In genomic region chr2:96736081-96736480, GRCm38 (mm10) we compare ENCODE assay signal across 30 mouse cellular contexts.
"Had no signal": no experiment of that assay in that cellular context is flagged by ENCODE, and none has a peak within 500 bp of the region (broad histone marks: within the 10 kb centered on the region; RNA-seq: fewer than 3 reads in every experiment).

No protein-coding gene starts in this region.

- DNase-seq: left cerebral cortex, postnatal 4 days; liver; liver, embryonic 13.5 days; liver, postnatal 0 days; lung, adult 18-20 months; lung, adult 2 months; lung, embryonic 14.5 days; lung, postnatal 10 days; lung, postnatal 36 days; lung, postnatal 4 days; midbrain, embryonic 14.5 days had no signal

- H3K4me2 ChIP-seq: limb, embryonic 12.5 days; limb, embryonic 13.5 days; limb, embryonic 15.5 days; liver, embryonic 11.5 days; liver, embryonic 12.5 days; liver, embryonic 13.5 days; liver, embryonic 15.5 days; lung, embryonic 14.5 days; lung, embryonic 15.5 days; midbrain, embryonic 11.5 days; midbrain, embryonic 12.5 days; midbrain, embryonic 13.5 days; midbrain, embryonic 15.5 days had no signal

- H3K4me3 ChIP-seq: limb, embryonic 10.5 days; limb, embryonic 12.5 days; limb, embryonic 13.5 days; limb, embryonic 15.5 days; liver, embryonic 12.5 days; liver, embryonic 13.5 days; liver, embryonic 15.5 days; lung, embryonic 15.5 days; megakaryocyte, embryonic 14.5 days; midbrain, embryonic 10.5 days; midbrain, embryonic 12.5 days; midbrain, embryonic 13.5 days; midbrain, embryonic 15.5 days; myocyte had no signal

- H3K27me3 ChIP-seq: limb, embryonic 12.5 days; limb, embryonic 13.5 days; limb, embryonic 15.5 days; liver, embryonic 12.5 days; liver, embryonic 13.5 days; liver, embryonic 15.5 days; lung, embryonic 15.5 days; megakaryocyte, embryonic 14.5 days; midbrain, embryonic 12.5 days; midbrain, embryonic 13.5 days; midbrain, embryonic 15.5 days had no signal

- H3K27ac ChIP-seq: limb, embryonic 10.5 days; limb, embryonic 12.5 days; limb, embryonic 13.5 days; limb, embryonic 15.5 days; liver, embryonic 12.5 days; liver, embryonic 13.5 days; liver, embryonic 14.5 days; liver, embryonic 15.5 days; lung, embryonic 15.5 days; macrophage; midbrain, embryonic 10.5 days; midbrain, embryonic 12.5 days; midbrain, embryonic 13.5 days; midbrain, embryonic 15.5 days had no signal

- H3K9ac ChIP-seq: limb, embryonic 12.5 days; limb, embryonic 13.5 days; limb, embryonic 15.5 days; liver, embryonic 12.5 days; liver, embryonic 13.5 days; liver, embryonic 14.5 days; liver, embryonic 15.5 days; liver, postnatal 0 days; lung, embryonic 14.5 days; lung, embryonic 15.5 days; midbrain, embryonic 12.5 days; midbrain, embryonic 13.5 days; midbrain, embryonic 15.5 days had no signal

- H3K36me3 ChIP-seq: limb, embryonic 10.5 days; limb, embryonic 12.5 days; limb, embryonic 13.5 days; limb, embryonic 15.5 days; liver, embryonic 12.5 days; liver, embryonic 13.5 days; liver, embryonic 15.5 days; lung, embryonic 15.5 days; midbrain, embryonic 10.5 days; midbrain, embryonic 12.5 days; midbrain, embryonic 13.5 days; midbrain, embryonic 15.5 days had no signal

- H3K9me3 ChIP-seq: limb, embryonic 10.5 days; limb, embryonic 12.5 days; limb, embryonic 13.5 days; limb, embryonic 15.5 days; liver, embryonic 12.5 days; liver, embryonic 13.5 days; liver, embryonic 15.5 days; lung, embryonic 15.5 days; megakaryocyte, embryonic 14.5 days; midbrain, embryonic 10.5 days; midbrain, embryonic 12.5 days; midbrain, embryonic 13.5 days; midbrain, embryonic 15.5 days had no signal

- H3K4me1 ChIP-seq: limb, embryonic 10.5 days; limb, embryonic 12.5 days; limb, embryonic 13.5 days; limb, embryonic 15.5 days; liver, embryonic 12.5 days; liver, embryonic 13.5 days; liver, embryonic 15.5 days; lung, embryonic 15.5 days; megakaryocyte, embryonic 14.5 days; midbrain, embryonic 10.5 days; midbrain, embryonic 12.5 days; midbrain, embryonic 13.5 days; midbrain, embryonic 15.5 days had no signal

- ATAC-seq: liver, embryonic 12.5 days; liver, postnatal 0 days; lung, postnatal 0 days; midbrain, embryonic 13.5 days; midbrain, embryonic 15.5 days; midbrain, embryonic 16.5 days had no signal
